Mouse (Mus musculus) erythroblast, embryonic 14.5 days (primary cell): ENCODE results near the gene Gm49336. TPM values are rescaled to one million over a fixed set of nuclear protein-coding genes. Genes with fewer than 3 reads are reported as not detected.
A peak's percentile ranks its signal among the peaks of the same experiment; 100 is the strongest.

ENCODE experiments used
- H3K27me3 ChIP-seq: 2 replicates; pipeline ENCODE4 v1.6.1; 2012; ENCODE audit warnings: inconsistent platforms; ENCODE audit not compliant: control insufficient read depth
- H3K36me3 ChIP-seq: 2 replicates; pipeline ENCODE4 v1.6.1; 2012; ENCODE audit warnings: mild to moderate bottlenecking, inconsistent platforms; ENCODE audit not compliant: control insufficient read depth
- H3K4me1 ChIP-seq: 2 replicates; pipeline ENCODE4 v1.6.1; 2012; ENCODE audit warnings: inconsistent platforms; ENCODE audit not compliant: control insufficient read depth
- H3K4me3 ChIP-seq: replicated peaks from 2 replicates; pipeline ENCODE3; 2012; ENCODE audit warnings: moderate library complexity, mild to moderate bottlenecking, inconsistent platforms
- H3K9me3 ChIP-seq: 2 replicates; pipeline ENCODE4 v1.6.1; 2012; ENCODE audit warnings: low read length, inconsistent platforms, mixed read lengths; ENCODE audit not compliant: control insufficient read depth
- GATA1 ChIP-seq: IDR thresholded peaks from 2 replicates; pipeline ENCODE4 v1.6.1; 2012; ENCODE audit warnings: low read length, inconsistent platforms, mixed read lengths
- TAL1 ChIP-seq: IDR thresholded peaks from 3 replicates; pipeline ENCODE4 v1.6.1; 2012; ENCODE audit warnings: low read length, inconsistent platforms, mixed read lengths
- polyA plus RNA-seq: library from polyadenylated mRNA; stranded (reverse); fragments of >175 nt; gene quantifications from 2 replicates; pipeline ENCODE4 v1.2.3, GENCODE M21; 2012

The Gm49336 gene
- polyA plus RNA-seq, result 0.37 and 0.49 TPM in 2 replicates

DNA sequence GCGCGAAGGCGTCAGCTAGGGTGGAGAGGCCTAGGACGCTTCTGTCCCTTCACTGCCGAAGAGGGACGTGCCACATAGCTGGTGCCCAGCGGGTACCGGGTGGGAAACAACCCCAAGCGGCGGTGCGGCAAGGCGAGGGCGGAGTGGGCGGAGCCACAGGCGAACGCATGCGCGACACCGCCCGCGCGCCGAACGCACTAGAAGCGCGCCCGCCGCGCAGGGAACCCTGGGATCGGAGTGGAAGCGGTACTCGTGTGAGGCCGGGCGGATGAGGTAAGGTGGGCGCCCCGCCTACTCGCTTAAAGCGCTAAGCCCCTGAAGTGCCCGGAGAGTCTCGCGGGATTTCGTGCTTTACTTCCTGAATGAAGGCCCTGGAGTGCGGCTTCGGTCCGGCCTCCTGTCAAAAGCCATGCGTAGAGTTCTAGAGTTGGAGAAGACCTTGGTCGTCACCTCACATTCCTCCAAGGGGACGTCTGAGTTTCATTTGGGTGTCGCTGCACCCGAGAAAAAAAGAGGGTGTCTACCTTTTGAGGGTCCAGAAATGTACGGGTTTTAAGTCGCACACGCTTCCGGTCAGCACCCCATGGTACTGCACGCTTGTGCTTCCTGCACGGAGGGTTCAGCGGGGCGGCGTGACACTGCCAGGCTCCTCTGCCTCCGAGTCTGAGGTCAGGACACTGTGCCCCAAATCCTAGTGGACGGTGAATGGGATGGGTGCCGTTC, at the start of gene Gm49336, which contains the start of gene Nupl1:
TSS of gene Gm49336 (minus strand) at position 227 of the 723 bp plus-strand sequence.
TSS of gene Nupl1 (minus strand) at position 151 of the 723 bp plus-strand sequence.
- Histone ChIP-seq H3K4me3 (peak within 1 kb of the TSS; percentile 100), H3K4me1 (peaks cover 53% of the 10 kb centered on the region), H3K27me3 (no peaks in the 10 kb centered on the region), H3K9me3 (no peaks in the 10 kb centered on the region), H3K36me3 (peaks cover 20% of the 10 kb centered on the region)
- TF ChIP-seq TAL1, result no peak
- TF ChIP-seq GATA1, result no peak

GRCm38 (mm10) chr14:60301024-60301423, 49.7 kb upstream of the Gm49336 start:
- Histone ChIP-seq H3K27me3 (no peaks in the 10 kb centered on the region), H3K4me1 (no peaks in the 10 kb centered on the region), H3K4me3 (no peak overlapping the region), H3K36me3 (peaks cover 53% of the 10 kb centered on the region), H3K9me3 (no peaks in the 10 kb centered on the region)
- TF ChIP-seq TAL1 (no peak), GATA1 (no peak)

- H3K27me3 ChIP-seq, result no peaks in the 10 kb centered on the region
- H3K4me3 ChIP-seq, result no peak overlapping the region
- H3K4me1 ChIP-seq, result no peaks in the 10 kb centered on the region
- TF ChIP-seq GATA1 (no peak), TAL1 (no peak)
- H3K9me3 ChIP-seq, result no peaks in the 10 kb centered on the region
- H3K36me3 ChIP-seq, result peaks cover 53% of the 10 kb centered on the region
Observed at GRCm38 (mm10) chr14:60300224-60300991, 49.1 kb upstream of the Gm49336 start.

- Histone ChIP-seq H3K27me3 (no peaks in the 10 kb centered on the region), H3K36me3 (peaks cover 60% of the 10 kb centered on the region), H3K9me3 (no peaks in the 10 kb centered on the region), H3K4me3 (no peak overlapping the region), H3K4me1 (no peaks in the 10 kb centered on the region)
- TF ChIP-seq GATA1 (no peak), TAL1 (no peak)
Observed at GRCm38 (mm10) chr14:60295531-60295930, 44.2 kb upstream of the Gm49336 start.

DNA sequence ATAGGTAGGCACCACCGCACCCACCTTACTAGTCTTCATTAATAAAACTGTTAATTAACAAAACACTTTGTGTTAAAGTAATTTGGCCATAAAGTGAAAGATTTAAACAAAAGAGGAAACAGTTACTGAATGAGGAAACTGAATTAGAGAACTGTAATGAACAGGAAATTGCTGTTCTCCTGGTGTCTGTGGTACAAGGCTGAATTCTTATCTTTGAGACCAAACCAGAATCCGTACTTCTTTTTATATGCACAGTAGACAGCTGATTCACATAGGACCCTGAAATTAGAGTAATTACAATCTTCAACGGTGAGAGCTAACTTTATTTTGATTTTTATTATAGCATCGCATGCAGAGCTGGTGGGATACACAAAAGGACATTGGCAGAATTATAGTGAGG, 39.1 kb upstream of the Gm49336 start:
- H3K36me3 ChIP-seq, result peaks cover 54% of the 10 kb centered on the region
- H3K4me1 ChIP-seq, result no peaks in the 10 kb centered on the region
- H3K9me3 ChIP-seq, result no peaks in the 10 kb centered on the region

DNA sequence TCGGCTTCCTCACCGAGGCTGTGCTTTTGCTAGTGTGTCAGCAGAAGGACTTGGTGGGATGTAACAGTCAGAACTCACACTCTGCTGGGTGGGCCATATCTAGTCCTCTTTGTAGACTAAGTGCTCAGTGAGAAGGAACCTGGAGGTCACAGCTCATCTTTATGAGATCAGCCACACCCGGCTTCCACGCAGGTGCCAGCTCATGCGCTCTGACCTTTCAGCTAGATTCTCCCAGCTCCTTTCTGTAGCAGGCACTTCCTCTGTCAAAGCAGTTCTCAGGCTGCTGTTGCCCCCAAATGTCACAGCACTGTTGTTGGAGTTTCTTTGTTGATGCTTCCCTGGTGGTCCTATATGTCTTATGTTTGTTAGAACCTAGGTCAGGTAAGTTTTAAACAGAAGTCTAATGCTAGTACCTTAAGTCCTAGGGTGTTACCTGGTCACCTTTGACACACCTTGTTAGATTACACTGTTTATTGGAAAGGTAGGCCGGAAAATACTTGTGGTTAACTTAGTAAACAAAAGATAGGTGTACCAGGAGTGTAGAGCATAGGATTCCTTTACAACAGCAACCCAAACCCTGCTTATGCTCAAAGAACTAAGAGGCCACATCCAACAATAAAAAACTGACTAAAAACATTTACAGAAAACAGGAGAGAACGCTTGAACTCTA, 35.0 kb upstream of the Gm49336 start:
- Histone ChIP-seq H3K4me3 (no peak overlapping the region), H3K9me3 (no peaks in the 10 kb centered on the region), H3K27me3 (no peaks in the 10 kb centered on the region), H3K36me3 (peaks cover 40% of the 10 kb centered on the region), H3K4me1 (no peaks in the 10 kb centered on the region)
- no peak for TF ChIP-seq TAL1
- no peak for TF ChIP-seq GATA1

More for the DNA sequence above, 39.1 kb upstream of the Gm49336 start:
- H3K27me3 ChIP-seq, result no peaks in the 10 kb centered on the region
- no peak overlapping the region for H3K4me3 ChIP-seq
- no peak for TF ChIP-seq TAL1
- TF ChIP-seq GATA1, result no peak

GRCm38 (mm10) chr14:60275301-60276276, 24.3 kb upstream of the Gm49336 start:
- peaks cover 15% of the 10 kb centered on the region for H3K36me3 ChIP-seq
- TF ChIP-seq GATA1 (no peak), TAL1 (no peak)
- no peaks in the 10 kb centered on the region for H3K27me3 ChIP-seq
- no peaks in the 10 kb centered on the region; the same call in 1 of the 2 replicates for H3K4me1 ChIP-seq
- H3K9me3 ChIP-seq, result no peaks in the 10 kb centered on the region
- no peak overlapping the region for H3K4me3 ChIP-seq

DNA sequence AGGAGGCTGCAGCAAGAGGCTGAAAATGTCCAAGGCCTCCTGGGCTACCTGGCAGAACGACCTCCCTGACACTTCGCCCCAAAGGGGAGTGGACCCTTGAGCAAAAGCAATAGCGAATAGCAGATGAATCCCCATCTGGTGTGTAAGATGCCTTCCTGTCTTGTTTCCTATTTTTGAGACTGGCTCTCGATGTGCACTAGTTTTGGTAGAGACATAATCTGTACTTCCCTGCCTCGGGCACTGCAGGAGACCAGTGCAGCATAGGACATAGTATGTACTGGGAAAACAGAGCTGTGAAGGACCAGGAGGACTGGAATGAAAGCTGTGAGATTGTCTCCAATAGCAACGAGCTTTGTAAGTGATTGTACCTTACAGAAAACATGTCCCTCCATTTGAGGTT, 22.0 kb upstream of the Gm49336 start:
- no peaks in the 10 kb centered on the region for H3K27me3 ChIP-seq
- TF ChIP-seq GATA1 (no peak), TAL1 (no peak)
- H3K9me3 ChIP-seq, result no peaks in the 10 kb centered on the region
- peaks cover 10% of the 10 kb centered on the region for H3K4me1 ChIP-seq
- no peak overlapping the region for H3K4me3 ChIP-seq
- peaks cover 17% of the 10 kb centered on the region for H3K36me3 ChIP-seq
